Mouse (Mus musculus) kidney, postnatal 0 days (tissue): ENCODE results near the gene Ptdss2. TPM values are rescaled to one million over a fixed set of nuclear protein-coding genes. Genes with fewer than 3 reads are reported as not detected.
A peak's percentile ranks its signal among the peaks of the same experiment; 100 is the strongest.

ENCODE experiments used
- ATAC-seq: fragments of 200-750 bp; cut with Nextera tagmentation; replicated peaks from 2 replicates; pipeline ENCODE4 v1.8.0; 2017; ENCODE audit warnings: low read depth, moderate number of reproducible peaks, moderate TSS enrichment, moderate library complexity; ENCODE audit not compliant: low FRiP score
- DNase-seq: peaks from one replicate; pipeline ENCODE4 v3.0.0-alpha.2; 2016; ENCODE audit warnings: low spot score
- H3K27ac ChIP-seq: fragments of 300-500 bp; sonication (generic); 2 replicates; pipeline ENCODE4 v1.5.1; 2014; ENCODE audit warnings: mild to moderate bottlenecking
- H3K27me3 ChIP-seq: fragments of 300-500 bp; sonication (generic); 2 replicates; pipeline ENCODE4 v1.6.1; 2014; ENCODE audit warnings: low read length, mixed read lengths; ENCODE audit not compliant: insufficient read depth
- H3K36me3 ChIP-seq: fragments of 300-500 bp; sonication (generic); 2 replicates; pipeline ENCODE4 v1.6.1; 2014; ENCODE audit warnings: low read length, mixed read lengths; ENCODE audit not compliant: insufficient read depth
- H3K4me1 ChIP-seq: fragments of 300-500 bp; sonication (generic); replicated peaks from 2 replicates; pipeline ENCODE4 v1.6.1; 2014; ENCODE audit warnings: antibody characterized with exemption, low read length, mixed read lengths; ENCODE audit not compliant: insufficient read depth
- H3K4me2 ChIP-seq: fragments of 300-500 bp; sonication (generic); 2 replicates; pipeline ENCODE4 v1.6.1; 2014; ENCODE audit warnings: mild to moderate bottlenecking, low read length, moderate library complexity, mixed read lengths
- H3K4me3 ChIP-seq: fragments of 300-500 bp; sonication (generic); replicated peaks from 2 replicates; pipeline ENCODE4 v1.5.1; 2014; ENCODE audit warnings: low read depth, low read length
- H3K9ac ChIP-seq: fragments of 300-500 bp; sonication (generic); 2 replicates; pipeline ENCODE4 v1.6.1; 2014; ENCODE audit warnings: low read depth, low read length
- H3K9me3 ChIP-seq: fragments of 300-500 bp; sonication (generic); replicated peaks from 2 replicates; pipeline ENCODE4 v1.6.1; 2016; ENCODE audit warnings: low read length, inconsistent platforms, mixed read lengths
- CTCF ChIP-seq: IDR thresholded peaks from 2 replicates; pipeline ENCODE4 v1.5.1; 2016; ENCODE audit warnings: antibody characterized with exemption, low read depth, mild to moderate bottlenecking, moderate library complexity
- WGBS: fragments of 180-500 bp; shearing (Covaris S2); extraction: QIAGEN DNeasy Blood & Tissue Kit; methylation state at CpG from one replicate; pipeline ENCODE4 v1.1.7; 2014; 5-methylcytosine and 5-hydroxymethylcytosine counted together
- polyA plus RNA-seq: library from polyadenylated mRNA; unstranded; fragments of >200 nt; fragmentation: Nextera tagmentation; extraction: Ambion mirVana; gene quantifications from 2 replicates; pipeline ENCODE4 v1.2.1, GENCODE M21; 2015

The Ptdss2 gene
- polyA plus RNA-seq, 1 experiment from 2014 or later, result 75.3 TPM

DNA sequence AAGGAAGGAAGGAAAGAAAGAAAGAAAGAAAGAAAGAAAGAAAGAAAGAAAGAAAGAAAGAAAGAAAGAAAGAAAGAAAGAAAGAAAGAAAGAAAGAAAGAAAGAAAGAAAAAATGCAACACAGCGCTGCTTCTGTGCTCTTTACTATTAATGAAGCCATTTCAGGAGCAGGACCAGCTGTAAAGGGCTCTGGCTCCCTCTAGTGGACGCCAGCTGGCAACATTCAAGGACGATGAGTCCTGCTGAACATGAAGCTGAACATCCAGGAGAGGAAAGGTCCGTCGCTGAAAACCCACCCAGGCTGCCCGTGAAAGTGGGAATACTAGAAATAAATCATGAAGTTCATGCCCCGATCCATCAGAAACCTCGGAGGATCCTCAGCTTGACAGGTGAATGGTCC, 54.0 kb downstream of the Ptdss2 start:
- no peak overlapping the region for H3K4me3 ChIP-seq
- H3K9me3 ChIP-seq, result no peaks in the 10 kb centered on the region
- DNase-seq (peak; percentile 93), ATAC-seq (no peak)
- peak; percentile 95 for TF ChIP-seq CTCF
- no peaks in the 10 kb centered on the region for H3K4me1 ChIP-seq
- no peak overlapping the region for H3K4me2 ChIP-seq
- 1% methylated on average over 8 of the region's 8 CpGs for WGBS
- H3K27ac ChIP-seq, result no peak overlapping the region
- no peaks in the 10 kb centered on the region for H3K27me3 ChIP-seq
- no peak overlapping the region for H3K9ac ChIP-seq
- no peaks in the 10 kb centered on the region for H3K36me3 ChIP-seq

DNA sequence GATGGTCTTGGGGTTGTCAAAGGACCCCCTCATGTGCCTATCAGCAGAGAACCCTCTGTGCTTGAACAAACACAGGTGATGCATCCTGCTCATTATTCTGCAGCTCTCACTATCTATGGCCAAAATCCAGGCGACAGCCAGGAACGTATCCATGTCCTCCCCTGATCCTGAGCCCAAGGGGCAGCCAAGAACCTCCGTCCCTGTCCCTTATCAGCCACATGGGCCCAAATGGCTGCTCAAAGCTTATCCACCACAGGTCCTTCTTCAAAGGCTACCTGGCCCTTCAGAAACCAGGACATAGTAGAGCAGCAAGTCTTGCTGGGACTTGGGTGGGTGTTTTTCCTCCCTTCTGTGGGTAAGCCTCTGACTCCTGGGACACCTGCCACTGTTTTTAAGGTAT, 66.0 kb downstream of the Ptdss2 start:
- H3K4me1 ChIP-seq, result peaks cover 7% of the 10 kb centered on the region; the same call in 1 of the 2 replicates
- WGBS, result 82% methylated on average over 3 of the region's 3 CpGs
- DNase-seq, result no peak
- no peak for TF ChIP-seq CTCF
- no peak overlapping the region for H3K4me3 ChIP-seq
- ATAC-seq, result no peak
- H3K27me3 ChIP-seq, result no peaks in the 10 kb centered on the region
- H3K27ac ChIP-seq, result no peak overlapping the region
- H3K9ac ChIP-seq, result no peak overlapping the region
- no peak overlapping the region for H3K4me2 ChIP-seq
- H3K36me3 ChIP-seq, result peaks cover 17% of the 10 kb centered on the region
- H3K9me3 ChIP-seq, result no peaks in the 10 kb centered on the region

DNA sequence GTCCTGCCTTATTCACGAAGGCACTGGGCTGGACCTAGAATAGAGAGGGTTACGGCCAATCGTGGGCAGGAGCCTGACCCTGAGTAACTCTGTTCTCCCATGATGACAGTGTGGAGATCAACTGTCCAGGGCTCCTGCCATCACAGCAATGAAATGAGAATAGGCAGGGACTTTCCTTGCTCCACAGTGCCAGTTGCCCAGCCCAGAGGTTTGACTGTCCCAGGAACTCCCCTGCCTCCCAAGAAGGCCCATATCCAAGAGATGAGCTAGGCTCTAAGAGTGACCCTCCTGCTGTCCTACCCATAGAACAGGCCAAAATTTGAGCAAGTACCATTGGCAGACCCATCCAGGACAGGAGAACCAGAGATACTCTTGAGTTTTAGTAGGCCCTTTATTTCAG, 66.6 kb downstream of the Ptdss2 start:
- Histone ChIP-seq H3K27ac (no peak overlapping the region), H3K4me3 (no peak overlapping the region), H3K27me3 (no peaks in the 10 kb centered on the region), H3K9ac (no peak overlapping the region), H3K4me1 (peaks cover 7% of the 10 kb centered on the region; the same call in 1 of the 2 replicates), H3K36me3 (peaks cover 17% of the 10 kb centered on the region), H3K9me3 (no peaks in the 10 kb centered on the region), H3K4me2 (no peak overlapping the region)
- no peak for TF ChIP-seq CTCF
- ATAC-seq (no peak), DNase-seq (no peak)
- 85% methylated on average over 3 of the region's 3 CpGs for WGBS

DNA sequence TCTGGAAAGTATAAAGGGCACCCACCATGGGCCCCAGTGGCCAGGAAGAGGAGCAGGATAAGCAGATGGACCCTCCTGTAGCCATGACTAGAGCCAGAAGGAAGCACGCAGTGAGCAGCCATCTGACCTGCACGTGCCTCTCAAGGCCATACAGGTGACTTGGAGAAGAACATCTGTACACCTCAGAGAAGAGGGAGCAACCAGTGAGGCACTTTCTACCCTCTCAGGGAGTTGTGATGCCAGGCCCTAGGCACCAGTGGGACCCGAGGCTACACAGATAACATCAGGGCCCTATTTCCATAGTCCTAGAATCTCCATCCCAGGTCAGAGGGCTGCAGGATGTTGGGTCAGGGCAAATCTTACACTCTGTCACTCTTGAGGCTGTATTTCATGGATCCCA, 68.0 kb downstream of the Ptdss2 start:
- 79% methylated on average over 3 of the region's 3 CpGs for WGBS
- ATAC-seq, result no peak

DNA sequence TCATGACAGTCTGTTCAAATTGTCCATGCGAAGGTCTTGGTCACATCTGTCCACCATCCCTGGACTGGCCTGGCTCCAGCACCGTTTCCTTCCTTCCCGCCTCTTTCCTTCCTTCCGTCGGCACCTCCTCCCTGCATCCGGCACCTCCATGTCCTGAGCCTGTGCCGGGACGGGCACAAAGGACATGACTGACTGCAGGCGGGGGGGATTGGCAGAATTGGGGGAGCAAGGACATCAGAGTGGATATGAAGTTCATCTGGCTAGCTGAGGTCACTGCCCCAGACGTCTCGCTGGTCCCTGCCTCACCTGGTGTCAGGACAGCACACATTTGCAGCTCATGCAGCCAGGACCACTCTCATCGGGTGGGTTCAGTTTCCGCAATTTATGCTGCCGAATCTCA, 68.9 kb downstream of the Ptdss2 start:
- H3K4me1 ChIP-seq, result peaks cover 7% of the 10 kb centered on the region; the same call in 1 of the 2 replicates
- peaks cover 17% of the 10 kb centered on the region for H3K36me3 ChIP-seq
- no peaks in the 10 kb centered on the region for H3K27me3 ChIP-seq
- peak; percentile 9 for DNase-seq
- no peak for ATAC-seq
- TF ChIP-seq CTCF, result no peak
- no peak overlapping the region for H3K27ac ChIP-seq
- H3K4me3 ChIP-seq, result no peak overlapping the region
- no peak overlapping the region for H3K4me2 ChIP-seq
- H3K9me3 ChIP-seq, result no peaks in the 10 kb centered on the region
- WGBS, result 88% methylated on average over 13 of the region's 14 CpGs
- no peak overlapping the region for H3K9ac ChIP-seq

More for the DNA sequence above, 68.0 kb downstream of the Ptdss2 start:
- Histone ChIP-seq H3K4me1 (peaks cover 7% of the 10 kb centered on the region; the same call in 1 of the 2 replicates), H3K36me3 (peaks cover 17% of the 10 kb centered on the region), H3K9me3 (no peaks in the 10 kb centered on the region), H3K27ac (no peak overlapping the region), H3K9ac (no peak overlapping the region), H3K4me2 (no peak overlapping the region), H3K27me3 (no peaks in the 10 kb centered on the region), H3K4me3 (no peak overlapping the region)
- no peak for DNase-seq
- no peak for TF ChIP-seq CTCF

DNA sequence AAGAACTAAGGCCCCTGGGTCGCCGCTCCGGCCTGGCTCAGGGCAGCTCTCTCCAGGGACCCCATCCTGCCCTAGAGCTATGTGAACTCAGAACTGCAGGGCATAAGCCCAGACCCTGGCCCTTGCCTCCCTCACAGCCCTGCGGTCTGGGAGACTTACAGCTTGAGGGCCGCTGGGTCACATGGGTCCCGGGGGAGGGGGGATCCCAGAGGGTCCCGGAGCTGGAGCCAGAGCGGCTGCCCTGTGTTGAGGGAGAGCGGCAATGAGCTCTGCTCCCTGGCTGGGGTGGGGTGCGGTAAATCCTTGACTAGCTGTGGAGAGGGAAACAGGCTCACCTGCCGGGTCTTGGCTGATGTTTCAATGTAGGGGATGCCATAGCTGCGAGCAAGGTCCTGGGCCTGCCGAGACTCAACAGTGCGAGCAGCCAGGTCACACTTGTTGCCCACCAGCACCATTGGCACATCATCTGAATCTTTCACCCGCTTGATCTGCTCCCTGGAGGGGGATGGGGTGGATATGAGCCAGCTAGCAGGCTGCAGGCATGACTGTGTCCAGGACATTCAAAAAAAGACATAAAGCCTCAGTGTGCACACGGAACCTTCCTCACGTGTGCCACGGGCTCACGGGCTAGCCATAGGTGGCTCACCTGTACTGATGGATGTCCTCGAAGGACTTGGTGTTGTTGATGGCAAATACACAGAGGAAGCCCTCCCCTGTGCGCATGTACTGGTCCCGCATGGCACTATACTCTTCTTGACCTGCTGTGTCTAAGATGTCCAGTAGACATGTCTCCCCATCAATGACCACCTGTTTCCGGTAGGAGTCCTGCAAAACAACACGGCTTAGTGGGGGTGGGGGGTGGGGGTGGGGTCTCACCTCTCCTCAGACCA, 69.9 kb downstream of the Ptdss2 start:
- Histone ChIP-seq H3K4me3 (no peak overlapping the region; the same call in 1 of the 2 replicates), H3K36me3 (peaks cover 17% of the 10 kb centered on the region), H3K27ac (peak overlapping the region; percentile 5; the same call in 1 of the 2 replicates), H3K4me1 (peaks cover 7% of the 10 kb centered on the region; the same call in 1 of the 2 replicates), H3K9ac (0 out of 2 replicates have a peak overlapping the region, but pooled peaks have one; percentile 13), H3K27me3 (no peaks in the 10 kb centered on the region), H3K4me2 (peak overlapping the region; percentile 86), H3K9me3 (no peaks in the 10 kb centered on the region)
- no peak for DNase-seq
- WGBS, result 83% methylated on average over 24 of the region's 24 CpGs
- no peak for ATAC-seq
- TF ChIP-seq CTCF, result no peak
